Mouse (Mus musculus): ENCODE measurements at regions not wholly inside any gene's neighbourhood (a gene's known extent, or its start where the extent isn't known, plus 50 kb on each side); places are given as distances from the start of the nearest gene placed in this dataset.
A peak's percentile ranks its signal among the peaks of the same experiment; 100 is the strongest.
"Not testable (repeated sequence)": the region's sequence is repeated elsewhere in the genome, so short reads cannot be mapped to it uniquely, and the experiment has no call there.

- peak; percentile 30 to 55 for DNase-seq (ENCODE audit: low spot score in 2 of 2)
Measured at GRCm38 (mm10) chr3:9137131-9137874, 472.6 kb downstream of the Zfp704 start.

DNA sequence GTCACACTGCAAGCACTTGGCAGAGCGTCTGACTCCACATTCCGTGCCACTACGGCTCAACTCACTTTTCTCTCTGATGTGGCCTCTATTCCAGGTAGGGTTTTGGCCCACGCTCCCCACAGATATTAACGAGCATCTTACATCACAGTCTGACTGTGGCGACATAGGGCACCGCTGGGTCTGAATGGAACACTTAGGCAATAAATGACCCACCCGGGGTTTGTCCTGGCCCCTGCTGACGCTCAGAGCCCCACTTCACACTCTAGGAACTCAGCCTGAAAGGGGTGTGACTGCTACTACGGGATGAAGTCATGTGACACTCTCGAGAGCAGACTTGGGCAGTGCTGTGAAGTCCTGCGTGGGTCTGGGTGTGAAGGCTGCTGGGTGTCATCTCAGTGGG lies 475.9 kb downstream of the Zfp704 start:
- DNase-seq (ENCODE audit: low spot score in 2 of 2): no peak

GRCm38 (mm10) chr3:9132104-9132751 lies 477.7 kb downstream of the Zfp704 start:
- DNase-seq (ENCODE audit: low spot score in 2 of 2): no peak

DNA sequence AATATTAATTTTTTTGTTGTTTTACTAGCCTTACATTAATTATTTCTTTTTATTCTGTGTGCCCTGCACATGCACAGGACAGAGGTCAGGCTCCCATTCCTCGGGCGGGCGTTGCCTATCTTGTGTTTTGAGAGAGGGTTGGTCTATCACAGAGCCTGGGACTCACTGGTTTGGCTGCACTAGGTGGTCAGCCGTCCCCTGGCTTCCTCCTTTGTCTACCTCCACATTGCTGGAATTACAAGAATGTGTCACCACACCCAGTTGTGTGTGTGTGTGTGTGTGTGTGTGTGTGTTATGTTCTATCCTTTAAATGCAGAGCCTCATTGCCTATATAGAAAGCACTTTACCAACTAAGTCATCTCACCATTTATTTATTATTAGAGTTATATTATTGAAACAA lies 478.5 kb downstream of the Zfp704 start:
- DNase-seq (ENCODE audit: low spot score in 2 of 2): no peak

DNA sequence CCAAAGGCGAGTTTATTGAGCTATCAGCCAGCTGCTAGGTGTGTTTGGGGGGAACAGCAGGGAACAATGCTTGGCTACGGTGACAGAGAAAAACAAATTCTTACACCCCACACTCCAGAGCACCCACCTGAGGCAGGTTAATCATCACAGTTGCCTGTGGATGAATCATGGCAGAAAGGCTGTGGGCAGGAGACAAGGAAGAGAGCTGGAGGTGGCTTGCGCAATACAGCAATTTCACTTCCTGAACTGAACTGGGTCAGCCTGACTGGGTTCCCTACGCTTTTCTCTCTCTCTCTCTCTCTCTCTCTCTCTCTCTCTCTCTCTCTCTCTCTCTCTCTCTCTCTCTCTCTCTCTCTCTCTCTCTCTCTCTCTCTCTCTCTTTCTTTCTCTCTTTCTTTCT lies 481.5 kb downstream of the Zfp704 start:
- no peak for DNase-seq (ENCODE audit: low spot score in 2 of 2)

DNA sequence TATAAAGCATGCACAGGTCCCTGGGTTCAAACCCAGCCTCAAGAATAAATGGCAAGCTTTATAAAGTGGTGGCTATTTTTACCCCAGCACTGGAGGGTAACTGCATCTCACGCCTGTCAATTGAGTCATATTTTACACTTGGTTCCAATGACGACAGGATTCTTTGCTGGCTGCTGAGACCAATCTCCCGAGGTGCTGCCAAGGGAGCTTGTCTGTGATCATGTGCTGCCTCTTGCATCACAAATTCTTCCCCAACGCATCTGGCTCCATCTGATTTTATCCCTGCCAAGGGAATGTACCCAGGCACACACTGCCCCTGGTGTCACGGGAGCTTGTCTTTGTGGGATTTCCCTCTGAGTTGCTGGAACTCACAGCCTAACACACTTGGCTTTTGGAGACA lies 486.8 kb downstream of the Zfp704 start:
- DNase-seq (ENCODE audit: low spot score in 2 of 2): peak; percentile 12 to 29

GRCm38 (mm10) chr3:9117913-9118312 lies 492.0 kb downstream of the Zfp704 start:
- DNase-seq (ENCODE audit: low spot score in 2 of 2): no peak

- no peak for DNase-seq (ENCODE audit: low spot score in 2 of 2)
Measured at GRCm38 (mm10) chr3:9113410-9113809, 496.5 kb downstream of the Zfp704 start.

GRCm38 (mm10) chr3:9110741-9111140 lies 499.1 kb downstream of the Zfp704 start:
- no peak for DNase-seq (ENCODE audit: low spot score in 2 of 2)

DNA sequence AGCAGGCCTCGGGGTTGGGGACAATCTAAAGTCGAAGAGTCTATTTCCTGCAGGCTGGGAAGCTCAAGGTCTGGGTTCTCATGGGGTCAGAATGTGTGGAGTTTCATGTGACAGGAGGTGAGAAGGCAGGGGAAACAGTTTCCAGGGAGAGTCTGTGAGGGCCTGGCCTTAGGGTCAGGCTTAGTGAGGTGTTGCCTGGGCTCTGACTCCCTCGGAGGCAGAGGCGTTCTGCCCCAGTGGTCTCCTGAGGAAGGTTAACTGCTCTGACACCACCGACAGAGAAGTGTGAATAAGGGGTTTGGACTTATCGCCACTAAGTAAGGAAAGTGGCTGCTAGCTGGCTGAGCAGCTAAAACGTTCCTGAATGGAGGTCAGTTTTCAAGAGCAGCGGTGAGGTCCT lies 499.9 kb downstream of the Zfp704 start:
- DNase-seq (ENCODE audit: low spot score in 2 of 2): no peak

GRCm38 (mm10) chr3:9109485-9109884 lies 500.4 kb downstream of the Zfp704 start:
- no peak for DNase-seq (ENCODE audit: low spot score in 2 of 2)

DNA sequence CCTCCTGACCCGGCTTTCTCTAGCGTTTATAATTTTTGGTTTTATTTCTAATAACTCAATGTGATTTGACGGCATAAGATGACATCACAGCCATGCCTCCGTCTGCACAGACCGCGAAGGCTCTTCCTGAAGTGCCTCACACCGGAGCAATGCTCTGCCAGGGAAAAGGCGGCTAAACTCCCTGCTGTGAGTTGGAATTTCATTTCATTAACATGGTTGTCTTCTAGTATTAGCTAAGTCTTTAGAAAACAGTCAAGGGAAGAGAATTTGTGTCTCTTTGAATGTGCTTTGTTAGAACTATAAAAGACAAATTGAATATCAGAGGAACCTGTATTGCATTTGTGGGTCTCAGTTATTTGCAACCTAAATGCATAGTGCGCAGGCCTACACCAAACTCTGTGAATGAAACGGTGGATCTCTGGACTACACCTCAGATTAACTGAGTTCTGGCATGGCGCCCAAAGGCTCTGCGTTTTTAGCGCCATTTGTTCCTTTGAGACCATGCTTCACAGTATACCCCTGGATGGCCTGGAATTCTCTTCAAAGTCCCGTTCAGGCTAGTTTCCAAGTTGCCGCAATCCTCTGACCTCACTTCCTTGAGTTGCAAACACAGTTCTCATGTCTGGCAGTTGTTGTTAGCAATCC lies 502.0 kb downstream of the Zfp704 start:
- no peak for DNase-seq (ENCODE audit: low spot score in 2 of 2)

DNA sequence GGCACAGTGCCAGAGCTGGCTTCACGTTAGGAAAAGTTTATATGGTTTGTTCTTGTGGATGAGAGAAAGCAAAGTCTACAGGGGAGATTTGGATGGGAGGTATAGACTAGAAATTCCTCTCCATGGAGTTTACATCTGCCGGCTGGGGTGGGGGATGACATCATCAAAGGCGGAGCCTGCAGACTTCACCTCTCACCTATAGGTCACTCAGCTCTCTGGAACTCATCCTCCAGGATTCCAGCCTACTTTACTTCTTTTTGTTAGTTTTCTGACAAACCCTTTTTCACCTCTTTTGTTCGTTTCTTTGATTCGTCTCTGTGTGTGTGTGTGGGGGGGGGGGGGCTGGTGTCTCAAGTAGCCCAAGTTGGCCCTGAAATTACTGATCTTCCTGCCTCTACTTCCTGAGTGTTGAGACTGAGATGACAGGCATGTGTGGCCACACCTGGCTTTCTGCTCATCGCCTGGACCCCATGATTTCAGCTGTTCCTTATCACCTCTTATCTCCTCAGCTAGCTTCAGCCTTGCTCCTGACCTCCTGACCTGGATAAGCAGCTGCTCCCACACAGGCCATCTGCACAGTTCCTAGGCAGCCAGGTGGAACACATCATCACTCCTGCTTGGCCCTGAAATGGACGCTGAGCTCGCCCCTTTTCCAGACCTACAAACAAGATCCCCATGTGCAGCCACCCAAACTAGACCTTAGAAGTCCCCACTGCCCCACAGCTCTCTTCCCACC lies 504.5 kb downstream of the Zfp704 start:
- no peak for DNase-seq (ENCODE audit: low spot score in 2 of 2)

DNA sequence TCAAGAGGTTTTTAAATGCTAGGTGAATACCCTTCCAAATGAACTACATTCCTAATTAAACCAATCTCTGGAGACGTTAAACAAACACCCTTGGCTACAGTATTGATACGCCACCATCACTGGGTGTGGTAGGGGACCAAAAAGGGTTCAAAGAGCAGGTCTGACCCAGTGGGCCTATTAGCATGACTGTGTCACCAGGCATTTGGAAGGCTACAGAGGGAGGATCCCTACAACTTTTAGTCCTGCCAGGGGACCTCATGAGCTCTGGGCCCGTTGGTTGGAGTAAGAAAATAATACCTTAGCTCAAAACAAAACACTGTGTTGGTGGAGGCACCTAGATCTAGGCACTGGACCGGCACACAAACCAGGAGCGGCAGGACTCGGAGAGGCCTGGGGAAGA lies 506.4 kb downstream of the Zfp704 start:
- no peak for DNase-seq (ENCODE audit: low spot score in 2 of 2)

DNA sequence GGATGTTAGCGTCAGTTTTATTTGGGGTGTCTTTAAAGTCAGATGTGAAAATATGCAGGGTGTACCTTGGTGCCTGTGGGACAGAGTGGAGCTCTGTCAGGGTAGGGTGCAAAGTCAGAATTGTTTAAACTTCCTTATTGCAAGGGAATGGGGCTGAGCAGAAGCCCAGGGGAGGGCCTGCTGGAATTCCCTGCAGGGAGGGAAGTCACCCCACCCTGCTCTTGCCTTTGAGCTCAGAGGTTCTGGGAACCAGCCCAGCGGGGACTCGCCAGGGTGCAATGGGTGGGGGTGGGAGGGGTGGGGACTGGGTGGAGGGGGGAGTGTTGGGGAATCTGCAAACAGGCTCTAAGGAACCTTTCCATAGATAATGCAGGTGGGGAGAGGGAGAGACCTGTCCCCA lies 508.6 kb downstream of the Zfp704 start:
- DNase-seq (ENCODE audit: low spot score in 2 of 2): no peak

GRCm38 (mm10) chr3:9100761-9101160 lies 509.1 kb downstream of the Zfp704 start:
- no peak for DNase-seq (ENCODE audit: low spot score in 2 of 2)

- no peak for DNase-seq (ENCODE audit: low spot score in 2 of 2)
Measured at GRCm38 (mm10) chr3:9098441-9098840, 511.4 kb downstream of the Zfp704 start.

GRCm38 (mm10) chr3:9084134-9084533 lies 525.8 kb downstream of the Zfp704 start:
- no peak for DNase-seq (ENCODE audit: low spot score in 2 of 2)

- DNase-seq (ENCODE audit: low spot score in 2 of 2): no peak
Measured at GRCm38 (mm10) chr3:9082061-9082460, 527.8 kb downstream of the Zfp704 start.

DNA sequence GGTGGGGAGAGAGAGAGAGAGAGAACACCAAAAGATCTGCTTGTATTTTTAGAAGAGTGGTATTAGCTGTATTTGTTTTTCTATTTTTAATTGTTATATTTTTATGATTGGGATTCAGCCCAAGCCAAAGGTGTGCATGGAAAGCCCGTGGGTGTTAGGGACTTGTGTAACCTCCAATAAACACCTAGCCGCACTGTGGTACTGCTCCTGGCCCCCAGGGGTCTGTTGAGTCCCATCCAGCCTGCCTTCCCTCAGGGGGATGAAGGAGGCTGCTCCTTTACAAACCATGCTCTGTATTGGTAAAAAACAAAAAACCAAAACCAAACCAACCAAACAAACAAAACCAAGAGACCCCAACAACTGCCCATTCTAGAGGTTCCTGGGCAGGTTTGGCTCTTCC lies 531.7 kb downstream of the Zfp704 start:
- no peak for DNase-seq (ENCODE audit: low spot score in 2 of 2)

DNA sequence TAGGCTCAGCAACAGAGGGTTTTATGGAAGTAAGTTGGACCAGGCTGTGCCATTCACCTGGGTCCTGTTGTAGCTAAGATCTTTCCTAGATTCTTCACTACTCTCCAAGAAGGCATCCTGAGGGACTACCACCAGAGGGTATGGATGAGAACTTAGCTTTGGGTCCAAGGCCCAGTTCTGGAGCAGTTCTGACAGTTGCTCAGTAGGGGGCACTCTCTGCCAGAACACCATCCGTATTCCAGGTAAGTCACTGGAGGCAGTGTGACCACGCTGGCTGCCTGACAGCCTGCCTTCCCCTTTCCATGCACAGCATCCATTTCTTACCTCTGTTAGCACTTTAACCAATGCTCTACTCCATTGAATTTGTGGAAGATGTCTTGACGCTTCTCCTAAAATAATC lies 533.2 kb downstream of the Zfp704 start:
- peak; percentile 66 to 76 for DNase-seq (ENCODE audit: low spot score in 2 of 2)

GRCm38 (mm10) chr3:9072471-9072870 lies 537.4 kb downstream of the Zfp704 start:
- DNase-seq (ENCODE audit: low spot score in 2 of 2): not testable (repeated sequence)

All from layer of hippocampus, postnatal 10 days (tissue).